Mouse (Mus musculus): Measurements from ENCODE around the gene Atp6v1g1. TPM values are rescaled to one million over a fixed set of nuclear protein-coding genes. Genes with fewer than 3 reads are reported as not detected.

Atp6v1g1 gene
- polyA plus RNA-seq, 1 experiment from 2014 or later = 544 TPM

DNA sequence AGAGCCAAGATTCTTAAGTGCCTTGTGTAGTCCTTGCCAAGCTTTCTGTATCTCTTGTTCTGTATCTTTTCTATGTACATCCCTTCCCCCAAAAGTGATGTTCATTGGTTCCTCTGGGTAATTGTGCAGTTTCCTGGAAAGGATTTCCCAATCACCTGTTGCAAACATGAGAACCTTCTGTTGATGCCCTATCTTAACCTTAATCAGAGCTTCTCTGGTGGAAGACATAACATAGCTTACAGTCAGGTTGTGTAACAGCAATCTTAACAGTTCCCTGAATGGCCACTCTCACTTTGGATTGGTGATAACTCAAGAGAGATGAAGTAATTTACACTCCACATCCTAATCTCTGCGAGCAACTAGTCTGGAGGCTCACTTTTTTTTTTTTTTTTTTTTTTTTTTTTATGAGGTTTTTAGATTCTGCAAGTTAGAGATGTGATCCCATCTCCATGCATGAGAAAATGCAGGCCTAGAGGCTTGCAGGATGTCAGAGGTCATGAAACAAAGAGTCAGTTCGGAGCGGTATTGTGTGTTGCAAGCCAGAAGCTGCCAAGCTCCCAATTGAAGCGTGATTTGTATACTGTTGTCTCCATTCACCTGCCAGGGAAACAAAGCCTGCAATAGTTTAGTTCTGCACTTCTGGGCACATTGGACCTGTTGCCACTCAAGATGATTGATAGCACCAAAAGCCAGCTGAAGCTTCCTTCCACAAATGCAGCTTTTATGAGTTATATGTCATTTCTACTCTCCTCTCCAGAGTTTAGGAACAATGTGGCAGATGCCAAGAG lies 9.4 kb downstream of the Atp6v1g1 start:
- Histone ChIP-seq H3K4me3 (ENCODE audit: low read depth, low read length) (no peak overlapping the region), H3K9me3 (replicated peaks; ENCODE audit: control insufficient read depth, low read length) (no peaks in the 10 kb centered on the region), H3K4me1 (ENCODE audit: control insufficient read depth, insufficient read depth, low read length) (no peaks in the 10 kb centered on the region), H3K9ac (ENCODE audit: low read length) (no peak overlapping the region), H3K4me2 (ENCODE audit: low read length) (no peak overlapping the region), H3K36me3 (ENCODE audit: control insufficient read depth, insufficient read depth, low read length) (peaks cover 42% of the 10 kb centered on the region), H3K27ac (ENCODE audit: low read depth, low read length) (no peak overlapping the region), H3K27me3 (replicated peaks; ENCODE audit: control insufficient read depth, insufficient read depth, low read length) (no peaks in the 10 kb centered on the region)
- WGBS = 34% methylated on average over 4 of the region's 4 CpGs
- no peak for DNase-seq (ENCODE audit: low spot score)
- no peak for ATAC-seq

DNA sequence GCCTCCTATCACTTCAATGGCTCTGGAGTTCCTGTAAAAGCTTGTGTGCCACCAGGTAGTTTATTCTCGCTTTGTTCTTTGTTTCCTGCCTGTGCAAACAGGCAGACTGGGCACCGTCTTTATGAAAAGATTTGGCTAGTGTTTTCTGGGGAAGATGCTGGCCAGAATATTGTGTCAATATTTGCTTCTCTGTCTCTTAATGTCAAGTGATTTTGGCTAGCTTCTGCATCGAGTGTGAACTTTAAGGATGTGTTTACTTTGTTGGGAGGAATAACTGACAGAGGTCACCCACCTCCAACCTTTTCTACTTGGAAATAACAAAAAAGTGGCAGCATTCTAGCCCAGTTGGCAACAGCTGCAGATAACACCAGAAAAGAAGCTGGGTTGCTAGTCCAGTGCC lies 10.0 kb downstream of the Atp6v1g1 start:
- Histone ChIP-seq H3K27ac (ENCODE audit: low read depth, low read length) (no peak overlapping the region), H3K4me1 (ENCODE audit: control insufficient read depth, insufficient read depth, low read length) (no peaks in the 10 kb centered on the region), H3K36me3 (ENCODE audit: control insufficient read depth, insufficient read depth, low read length) (peaks cover 36% of the 10 kb centered on the region), H3K4me2 (ENCODE audit: low read length) (no peak overlapping the region), H3K27me3 (replicated peaks; ENCODE audit: control insufficient read depth, insufficient read depth, low read length) (no peaks in the 10 kb centered on the region), H3K4me3 (ENCODE audit: low read depth, low read length) (no peak overlapping the region), H3K9ac (ENCODE audit: low read length) (no peak overlapping the region), H3K9me3 (replicated peaks; ENCODE audit: control insufficient read depth, low read length) (no peaks in the 10 kb centered on the region)
- DNase-seq (ENCODE audit: low spot score) = no peak
- no peak for ATAC-seq
- WGBS = 61% methylated on average over 3 of the region's 3 CpGs

- WGBS = 92% methylated on average over 2 of the region's 2 CpGs
These were observed 10.5 kb downstream of the Atp6v1g1 start for GRCm38 (mm10) chr4:63555111-63555510.

GRCm38 (mm10) chr4:63556665-63557064 lies 12.1 kb downstream of the Atp6v1g1 start:
- Histone ChIP-seq H3K9me3 (replicated peaks; ENCODE audit: control insufficient read depth, low read length) (no peaks in the 10 kb centered on the region), H3K27ac (ENCODE audit: low read depth, low read length) (no peak overlapping the region), H3K4me3 (ENCODE audit: low read depth, low read length) (no peak overlapping the region), H3K27me3 (replicated peaks; ENCODE audit: control insufficient read depth, insufficient read depth, low read length) (no peaks in the 10 kb centered on the region), H3K4me1 (ENCODE audit: control insufficient read depth, insufficient read depth, low read length) (no peaks in the 10 kb centered on the region), H3K36me3 (ENCODE audit: control insufficient read depth, insufficient read depth, low read length) (peaks cover 21% of the 10 kb centered on the region), H3K4me2 (ENCODE audit: low read length) (no peak overlapping the region), H3K9ac (ENCODE audit: low read length) (no peak overlapping the region)
- DNase-seq (ENCODE audit: low spot score) = no peak
- WGBS = 65% methylated on average over 5 of the region's 5 CpGs
- no peak for ATAC-seq

More at GRCm38 (mm10) chr4:63555111-63555510, 10.5 kb downstream of the Atp6v1g1 start:
- Histone ChIP-seq H3K4me1 (ENCODE audit: control insufficient read depth, insufficient read depth, low read length) (no peaks in the 10 kb centered on the region), H3K27me3 (replicated peaks; ENCODE audit: control insufficient read depth, insufficient read depth, low read length) (no peaks in the 10 kb centered on the region), H3K4me3 (ENCODE audit: low read depth, low read length) (no peak overlapping the region), H3K36me3 (ENCODE audit: control insufficient read depth, insufficient read depth, low read length) (peaks cover 33% of the 10 kb centered on the region), H3K4me2 (ENCODE audit: low read length) (no peak overlapping the region), H3K27ac (ENCODE audit: low read depth, low read length) (no peak overlapping the region), H3K9ac (ENCODE audit: low read length) (no peak overlapping the region), H3K9me3 (replicated peaks; ENCODE audit: control insufficient read depth, low read length) (no peaks in the 10 kb centered on the region)
- no peak for ATAC-seq
- no peak for DNase-seq (ENCODE audit: low spot score)

DNA sequence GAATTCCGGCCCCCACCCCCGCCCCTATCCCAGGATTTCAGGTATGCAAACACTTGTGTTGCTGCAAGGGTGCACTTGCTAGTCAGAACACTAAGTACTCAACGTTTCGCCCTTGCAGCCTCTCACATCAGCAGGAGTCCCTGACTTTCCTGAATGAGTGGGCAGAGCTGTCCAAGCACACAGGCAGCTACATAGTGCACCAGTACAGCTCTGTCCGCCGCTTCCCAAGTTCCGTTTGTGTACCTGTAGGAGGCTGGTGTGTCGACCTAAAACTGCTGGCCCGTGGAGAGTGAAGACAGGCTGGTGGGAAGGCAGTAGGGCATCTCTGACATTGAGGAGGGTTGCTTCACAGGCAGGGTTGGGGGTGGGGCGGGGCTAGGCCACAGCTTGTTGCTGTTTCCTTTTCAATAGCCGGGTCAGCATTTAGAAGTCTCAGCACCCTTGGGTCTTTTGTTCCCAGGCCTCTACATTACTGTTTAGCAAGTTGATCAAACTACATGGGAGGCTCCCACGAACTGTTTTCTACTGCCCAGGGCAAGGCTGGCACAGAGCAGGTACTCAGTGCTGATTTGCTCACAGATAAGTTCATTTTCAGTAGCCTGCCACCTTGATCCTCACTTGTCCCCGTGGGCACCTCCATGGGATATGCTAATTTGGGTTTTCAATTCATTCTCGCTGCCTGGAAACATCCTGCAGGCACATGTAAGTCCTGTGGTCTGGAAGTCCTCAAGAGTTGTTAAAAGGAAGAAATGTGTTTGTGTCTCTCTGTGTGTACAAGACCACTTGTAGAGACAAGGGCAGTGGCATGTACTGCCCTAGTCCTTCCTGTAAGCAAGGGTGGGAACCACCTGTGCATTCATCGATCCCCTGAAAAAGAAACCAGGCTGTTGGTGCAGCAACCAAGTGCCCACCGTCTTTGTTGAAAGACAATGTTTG lies 12.8 kb downstream of the Atp6v1g1 start:
- H3K4me2 ChIP-seq (ENCODE audit: low read length) = peak overlapping the region; percentile 83; the same call in 1 of the 2 replicates

DNA sequence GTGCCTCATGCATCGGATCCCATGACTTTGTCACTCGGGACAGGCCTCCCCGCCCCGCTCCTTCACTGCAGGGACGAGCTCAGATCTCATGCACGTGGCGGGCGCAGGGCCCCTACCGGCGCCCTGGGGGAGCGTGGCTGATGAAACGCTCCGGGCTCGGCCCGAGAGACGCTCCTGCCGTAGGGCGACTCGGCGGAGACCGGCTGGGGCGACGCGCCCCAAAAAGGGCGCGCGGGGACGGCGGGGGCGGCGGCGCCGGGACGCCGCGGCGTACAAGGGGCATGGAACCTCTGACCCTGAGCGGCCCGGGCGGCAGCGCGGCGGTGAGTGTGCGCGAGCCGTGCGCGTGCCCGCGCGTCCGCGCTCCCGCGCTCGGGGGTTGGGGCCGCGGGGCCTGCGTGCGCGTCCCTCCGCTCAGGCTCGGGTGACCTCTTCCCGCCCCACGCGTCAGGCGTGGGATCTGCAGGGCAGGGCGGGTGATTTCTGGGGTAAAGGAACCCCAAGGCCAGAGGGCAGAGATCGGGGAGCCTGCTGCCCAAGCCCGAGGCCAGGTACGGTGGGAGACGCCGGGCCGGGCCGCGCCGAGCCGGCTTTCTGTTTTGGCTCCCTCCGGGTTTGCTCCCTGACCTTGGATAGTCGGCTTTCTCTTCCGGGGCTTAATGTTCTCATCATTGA lies 14.0 kb downstream of the Atp6v1g1 start, which contains the start of gene Tmem268:
TSS of gene Tmem268 (plus strand) at position 375 of the 675 bp plus-strand sequence.
- under 1% methylated on average over 68 of the region's 81 CpGs for WGBS
- H3K36me3 ChIP-seq (ENCODE audit: control insufficient read depth, insufficient read depth, low read length) = peaks cover 6% of the 10 kb centered on the region; the same call in 1 of the 2 replicates
- no peaks in the 10 kb centered on the region for H3K4me1 ChIP-seq (ENCODE audit: control insufficient read depth, insufficient read depth, low read length)
- H3K4me3 ChIP-seq (ENCODE audit: low read depth, low read length) = peak within 1 kb of the TSS; percentile 65
- H3K4me2 ChIP-seq (ENCODE audit: low read length) = peak within 1 kb of the TSS; percentile 83
- peak; percentile 87 for ATAC-seq
- H3K27ac ChIP-seq (ENCODE audit: low read depth, low read length) = peak within 1 kb of the TSS; percentile 27; the same call in 1 of the 2 replicates
- H3K27me3 ChIP-seq (replicated peaks; ENCODE audit: control insufficient read depth, insufficient read depth, low read length) = no peaks in the 10 kb centered on the region
- H3K9ac ChIP-seq (ENCODE audit: low read length) = peak within 1 kb of the TSS; percentile 82
- peak; percentile 69 for DNase-seq (ENCODE audit: low spot score)
- no peaks in the 10 kb centered on the region for H3K9me3 ChIP-seq (replicated peaks; ENCODE audit: control insufficient read depth, low read length)

More for the DNA sequence above, 12.8 kb downstream of the Atp6v1g1 start:
- ATAC-seq = no peak
- no peak for DNase-seq (ENCODE audit: low spot score)
- Histone ChIP-seq H3K36me3 (ENCODE audit: control insufficient read depth, insufficient read depth, low read length) (peaks cover 14% of the 10 kb centered on the region; the same call in 1 of the 2 replicates), H3K4me3 (ENCODE audit: low read depth, low read length) (no peak overlapping the region), H3K27me3 (replicated peaks; ENCODE audit: control insufficient read depth, insufficient read depth, low read length) (no peaks in the 10 kb centered on the region), H3K27ac (ENCODE audit: low read depth, low read length) (no peak overlapping the region), H3K4me1 (ENCODE audit: control insufficient read depth, insufficient read depth, low read length) (no peaks in the 10 kb centered on the region), H3K9me3 (replicated peaks; ENCODE audit: control insufficient read depth, low read length) (no peaks in the 10 kb centered on the region), H3K9ac (ENCODE audit: low read length) (no peak overlapping the region)
- 26% methylated on average over 16 of the region's 16 CpGs for WGBS

- 45% methylated on average over 9 of the region's 9 CpGs for WGBS
- H3K27ac ChIP-seq (ENCODE audit: low read depth, low read length) = no peak overlapping the region
- DNase-seq (ENCODE audit: low spot score) = no peak
These were observed 14.6 kb downstream of the Atp6v1g1 start for GRCm38 (mm10) chr4:63559127-63559697.

GRCm38 (mm10) chr4:63560079-63560478 lies 15.5 kb downstream of the Atp6v1g1 start:
- no peak overlapping the region for H3K4me3 ChIP-seq (ENCODE audit: low read depth, low read length)
- H3K27me3 ChIP-seq (replicated peaks; ENCODE audit: control insufficient read depth, insufficient read depth, low read length) = no peaks in the 10 kb centered on the region
- no peak for ATAC-seq
- 50% methylated on average over 8 of the region's 8 CpGs for WGBS
- no peaks in the 10 kb centered on the region for H3K36me3 ChIP-seq (ENCODE audit: control insufficient read depth, insufficient read depth, low read length)
- DNase-seq (ENCODE audit: low spot score) = no peak
- H3K4me2 ChIP-seq (ENCODE audit: low read length) = no peak overlapping the region
- no peaks in the 10 kb centered on the region for H3K4me1 ChIP-seq (ENCODE audit: control insufficient read depth, insufficient read depth, low read length)
- H3K27ac ChIP-seq (ENCODE audit: low read depth, low read length) = no peak overlapping the region
- no peak overlapping the region for H3K9ac ChIP-seq (ENCODE audit: low read length)
- no peaks in the 10 kb centered on the region for H3K9me3 ChIP-seq (replicated peaks; ENCODE audit: control insufficient read depth, low read length)

More at GRCm38 (mm10) chr4:63559127-63559697, 14.6 kb downstream of the Atp6v1g1 start:
- peak; percentile 18; the same call in 1 of the 2 replicates for ATAC-seq
- H3K9ac ChIP-seq (ENCODE audit: low read length) = peak overlapping the region; percentile 82
- H3K4me1 ChIP-seq (ENCODE audit: control insufficient read depth, insufficient read depth, low read length) = no peaks in the 10 kb centered on the region
- H3K9me3 ChIP-seq (replicated peaks; ENCODE audit: control insufficient read depth, low read length) = no peaks in the 10 kb centered on the region
- H3K4me2 ChIP-seq (ENCODE audit: low read length) = peak overlapping the region; percentile 83
- no peaks in the 10 kb centered on the region for H3K27me3 ChIP-seq (replicated peaks; ENCODE audit: control insufficient read depth, insufficient read depth, low read length)
- peak overlapping the region; percentile 65 for H3K4me3 ChIP-seq (ENCODE audit: low read depth, low read length)
- peaks cover 3% of the 10 kb centered on the region; the same call in 1 of the 2 replicates for H3K36me3 ChIP-seq (ENCODE audit: control insufficient read depth, insufficient read depth, low read length)

All from forebrain, embryonic 14.5 days (tissue).